In genomic region chr6:15793602-15794345, GRCm38 (mm10) we compare ENCODE assay signal across 9 mouse cellular contexts.
DNase-seq lines count a peak whose midpoint lies in the region; ATAC-seq lines count a peak whose summit lies in the region.
"Had no signal": no experiment of that assay in that cellular context is flagged by ENCODE, and none has a peak within 500 bp of the region (broad histone marks: within the 10 kb centered on the region; RNA-seq: fewer than 3 reads in every experiment).

No protein-coding gene starts in this region.

- H3K4me1 ChIP-seq in neural tube, embryonic 15.5 days: peaks cover 5% of the 10 kb centered on the region
- H3K4me1 ChIP-seq in hindbrain, embryonic 14.5 days (replicated peaks; ENCODE audit: control insufficient read depth, insufficient read depth, low read length): peaks cover 10% of the 10 kb centered on the region

- ATAC-seq in neural tube, embryonic 15.5 days (ENCODE audit: low FRiP score): no peak
- ATAC-seq in hindbrain, embryonic 14.5 days (ENCODE audit: low FRiP score): no peak

- no peaks in the 10 kb centered on the region for H3K36me3 ChIP-seq in neural tube, embryonic 15.5 days
- H3K36me3 ChIP-seq in hindbrain, embryonic 14.5 days (replicated peaks; ENCODE audit: control insufficient read depth, insufficient read depth): no peaks in the 10 kb centered on the region

- H3K27ac ChIP-seq in neural tube, embryonic 15.5 days (replicated peaks): no peak overlapping the region
- H3K27ac ChIP-seq in hindbrain, embryonic 14.5 days: no peak overlapping the region
- H3K27ac ChIP-seq: liver, embryonic 14.5 days had no signal

- no peak overlapping the region for H3K4me2 ChIP-seq in neural tube, embryonic 15.5 days
- H3K4me2 ChIP-seq in hindbrain, embryonic 14.5 days (replicated peaks): no peak overlapping the region

- H3K4me3 ChIP-seq in neural tube, embryonic 15.5 days (replicated peaks): no peak overlapping the region
- H3K4me3 ChIP-seq in hindbrain, embryonic 14.5 days (replicated peaks; ENCODE audit: low read length): no peak overlapping the region

- DNase-seq in urinary bladder, postnatal 14 days (ENCODE audit: low spot score): peak; percentile 54
- no peak for DNase-seq in urinary bladder, adult 2 months (ENCODE audit: low spot score)
- DNase-seq in gastrocnemius, postnatal 25 days: peak; percentile 36
- DNase-seq in kidney, postnatal 36 days: peak; percentile 45 to 60
- no peak for DNase-seq in testis, postnatal 14 days (ENCODE audit: low spot score)
- DNase-seq in hindbrain, embryonic 14.5 days (ENCODE audit: low spot score): no peak
- no peak for DNase-seq in cerebellum, postnatal 25 days

- H3K9me3 ChIP-seq in neural tube, embryonic 15.5 days (replicated peaks): no peaks in the 10 kb centered on the region
- H3K9me3 ChIP-seq in hindbrain, embryonic 14.5 days (ENCODE audit: control insufficient read depth, low read length): no peaks in the 10 kb centered on the region

- H3K9ac ChIP-seq in neural tube, embryonic 15.5 days (replicated peaks): no peak overlapping the region
- no peak overlapping the region for H3K9ac ChIP-seq in hindbrain, embryonic 14.5 days
- H3K9ac ChIP-seq: liver, embryonic 14.5 days had no signal

- no peaks in the 10 kb centered on the region for H3K27me3 ChIP-seq in neural tube, embryonic 15.5 days (replicated peaks)
- no peaks in the 10 kb centered on the region for H3K27me3 ChIP-seq in hindbrain, embryonic 14.5 days (ENCODE audit: control insufficient read depth, insufficient read depth, low read length)

- 74% methylated on average over 8 of the region's 8 CpGs for WGBS in neural tube, embryonic 15.5 days
- 84% methylated on average over 8 of the region's 8 CpGs for WGBS in hindbrain, embryonic 14.5 days

Comparison
In these comparisons a context has a peak if more than half of its experiments do, and no peak if none do; other contexts are left out.
1. DNase-seq: peak in urinary bladder, postnatal 14 days (single experiment), gastrocnemius, postnatal 25 days (single experiment) and kidney, postnatal 36 days (2 of 2); none in urinary bladder, adult 2 months (single experiment), testis, postnatal 14 days (single experiment), hindbrain, embryonic 14.5 days (single experiment) and cerebellum, postnatal 25 days (0 of 2).